Mouse (Mus musculus): ENCODE data around the gene Rita1. TPM values are rescaled to one million over a fixed set of nuclear protein-coding genes. Genes with fewer than 3 reads are reported as not detected.

The Rita1 gene
- total and polyA plus RNA-seq, 3 experiments, result 18.1 to 22.1 TPM; not detected in 1

DNA sequence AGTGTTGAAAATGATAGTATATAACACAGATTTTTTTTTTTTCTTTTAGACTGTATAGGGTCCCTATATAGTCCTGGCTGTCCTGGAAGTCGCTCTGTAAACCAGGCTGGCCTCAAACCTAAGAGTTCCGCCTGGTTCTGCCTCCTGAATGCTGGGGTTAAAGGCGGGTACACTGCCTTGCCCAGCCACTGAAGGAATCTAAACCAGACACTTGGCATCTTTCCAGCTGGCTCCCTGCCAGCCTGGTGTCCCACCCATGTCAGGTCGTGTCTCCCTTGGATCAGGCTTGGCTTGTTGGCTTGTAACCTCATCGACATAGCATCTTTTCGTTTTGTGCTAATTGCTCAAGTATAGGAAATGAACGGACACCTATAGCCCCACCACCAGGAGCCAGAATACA is 16.2 kb upstream of the Rita1 start:
- H3K9ac ChIP-seq (ENCODE audit: control insufficient read depth, low read depth, low read length, poor library complexity, severe bottlenecking), result no peak overlapping the region
- no peak overlapping the region for H3K4me3 ChIP-seq (ENCODE audit: control insufficient read depth in 1 of 2, insufficient read depth in 1 of 2, low read depth in 2 of 2, low read length in 2 of 2)
- DNase-seq (ENCODE audit: low read depth, low spot score), result peak; percentile 66
- peaks cover 0 to 11% of the 10 kb centered on the region in 2 experiments; a peak in 2 of 4 replicates for H3K4me1 ChIP-seq (ENCODE audit: control insufficient read depth in 1 of 2, insufficient read depth in 2 of 2, low read length in 2 of 2)
- H3K79me2 ChIP-seq (ENCODE audit: control insufficient read depth, insufficient read depth, low read length, poor library complexity), result no peaks in the 10 kb centered on the region
- no peaks in the 10 kb centered on the region for H3K9me3 ChIP-seq (replicated peaks; ENCODE audit: insufficient read depth, low read length)
- H3K36me3 ChIP-seq (ENCODE audit: control insufficient read depth in 1 of 2, insufficient read depth in 2 of 2, low read length in 2 of 2), result peaks cover 3 to 8% of the 10 kb centered on the region in 2 experiments
- TF ChIP-seq GATA1 (IDR thresholded peaks at IDR 0.05; ENCODE audit: low read depth, low read length) (no peak), BHLHE40 (IDR thresholded peaks at IDR 0.05; ENCODE audit: borderline replicate concordance, low read depth, low read length) (no peak), MYC (IDR thresholded peaks at IDR 0.05; ENCODE audit: low read depth, low read length) (no peak), SMC3 (IDR thresholded peaks at IDR 0.05; ENCODE audit: low read depth, low read length) (no peak; the same call in 1 of the 2 replicates), GABPA (IDR thresholded peaks at IDR 0.05; ENCODE audit: low read depth, low read length) (no peak), MAX (IDR thresholded peaks at IDR 0.05; ENCODE audit: low read length) (no peak), ZC3H11A (IDR thresholded peaks at IDR 0.05; ENCODE audit: low read depth, low read length) (no peak)
- H3K27ac ChIP-seq (ENCODE audit: control insufficient read depth, low read depth, low read length), result no peak overlapping the region
- no peaks in the 10 kb centered on the region for H3K27me3 ChIP-seq (ENCODE audit: control insufficient read depth in 1 of 2, insufficient read depth in 2 of 2, low read length in 2 of 2)

DNA sequence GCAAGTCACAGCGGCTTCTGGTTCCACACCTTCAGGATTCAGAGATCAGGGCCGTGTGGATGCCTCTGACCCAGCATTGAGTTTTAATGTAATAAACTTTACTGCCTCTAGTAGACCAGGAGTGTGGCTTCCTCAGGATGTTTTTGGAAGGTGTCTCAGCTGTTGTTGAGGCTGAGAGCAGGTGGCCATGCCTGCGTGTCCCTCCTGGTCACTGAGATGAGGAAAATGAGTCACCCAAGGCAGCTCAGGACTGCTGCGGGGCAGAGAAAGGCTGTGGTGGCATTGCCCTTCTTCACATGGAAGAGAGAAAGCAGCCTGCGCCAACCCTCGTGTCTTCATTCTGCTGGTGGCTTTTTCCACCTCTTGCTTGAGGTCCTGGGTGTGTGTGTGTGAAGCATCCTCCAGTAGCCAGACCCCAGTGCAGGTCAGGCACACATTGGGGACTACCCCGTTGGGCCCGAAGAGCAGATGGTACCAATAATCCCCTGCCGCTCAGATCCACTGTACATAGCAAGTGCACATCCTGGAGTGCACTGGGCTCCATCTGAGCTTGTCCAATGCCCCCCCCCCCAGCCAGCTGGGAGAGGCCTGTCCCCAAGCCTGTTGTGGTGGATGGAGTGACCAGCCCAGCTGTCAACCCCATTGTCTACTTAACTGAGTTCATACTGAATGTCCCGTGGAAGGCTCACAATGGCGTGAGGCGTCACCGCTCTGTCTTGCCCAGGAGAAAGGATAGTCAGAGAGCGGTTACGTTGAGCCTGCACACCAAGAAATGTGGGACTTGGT is 15.3 kb upstream of the Rita1 start:
- H3K36me3 ChIP-seq (ENCODE audit: control insufficient read depth in 1 of 2, insufficient read depth in 2 of 2, low read length in 2 of 2), result peaks cover 3 to 8% of the 10 kb centered on the region in 2 experiments
- TF ChIP-seq SMC3 (IDR thresholded peaks at IDR 0.05; ENCODE audit: low read depth, low read length) (no peak), RAD21 (IDR thresholded peaks at IDR 0.05; ENCODE audit: low read depth, low read length) (no peak), ZC3H11A (IDR thresholded peaks at IDR 0.05; ENCODE audit: low read depth, low read length) (no peak), POLR2A (IDR thresholded peaks at IDR 0.05; ENCODE audit: control insufficient read depth in 1 of 2, insufficient read depth in 1 of 2, low read depth in 1 of 2, low read length in 2 of 2, poor library complexity in 1 of 2) (no peak; a peak in 1 of 4 replicates), TBP (IDR thresholded peaks at IDR 0.05; ENCODE audit: low read depth, low read length) (no peak), MXI1 (IDR thresholded peaks at IDR 0.05; ENCODE audit: low read depth, low read length) (no peak), UBTF (IDR thresholded peaks at IDR 0.05; ENCODE audit: borderline replicate concordance, insufficient read depth, low read depth, low read length) (no peak), CTCF (IDR thresholded peaks at IDR 0.05 in 2 of 3, conservative IDR thresholded peaks at IDR 0.05 in 1 of 3; ENCODE audit: control insufficient read depth in 1 of 3, insufficient read depth in 1 of 3, low read depth in 2 of 3, low read length in 3 of 3, poor library complexity in 1 of 3, severe bottlenecking in 1 of 3) (no peak), MAX (IDR thresholded peaks at IDR 0.05; ENCODE audit: low read length) (no peak), MAFK (IDR thresholded peaks at IDR 0.05; ENCODE audit: borderline replicate concordance, low read depth, low read length) (no peak), ELF1 (IDR thresholded peaks at IDR 0.05; ENCODE audit: low read depth, low read length) (no peak), SIN3A (IDR thresholded peaks at IDR 0.05; ENCODE audit: low read length) (no peak), MYB (IDR thresholded peaks at IDR 0.05; ENCODE audit: low read depth, low read length) (no peak)
- H3K4me1 ChIP-seq (ENCODE audit: control insufficient read depth in 1 of 2, insufficient read depth in 2 of 2, low read length in 2 of 2), result peaks cover 0 to 11% of the 10 kb centered on the region in 2 experiments; a peak in 2 of 4 replicates
- no peak for DNase-seq (ENCODE audit: low read depth, low spot score)
- no peaks in the 10 kb centered on the region for H3K27me3 ChIP-seq (ENCODE audit: control insufficient read depth in 1 of 2, insufficient read depth in 2 of 2, low read length in 2 of 2)
- H3K9ac ChIP-seq (ENCODE audit: control insufficient read depth, low read depth, low read length, poor library complexity, severe bottlenecking), result no peak overlapping the region
- no peaks in the 10 kb centered on the region for H3K79me2 ChIP-seq (ENCODE audit: control insufficient read depth, insufficient read depth, low read length, poor library complexity)
- no peak overlapping the region for H3K4me3 ChIP-seq (ENCODE audit: control insufficient read depth in 1 of 2, insufficient read depth in 1 of 2, low read depth in 2 of 2, low read length in 2 of 2)
- H3K27ac ChIP-seq (ENCODE audit: control insufficient read depth, low read depth, low read length), result no peak overlapping the region
- no peaks in the 10 kb centered on the region for H3K9me3 ChIP-seq (replicated peaks; ENCODE audit: insufficient read depth, low read length)
